Mouse (Mus musculus): Measurements from ENCODE around the gene Prkar1a.

Gene Prkar1a

GRCm38 (mm10) chr11:109672396-109672795 is 23.2 kb downstream of the Prkar1a start:
- DNase-seq (ENCODE audit: low read depth in 2 of 2, low spot score in 2 of 2), result no peak

- DNase-seq (ENCODE audit: low read depth in 2 of 2, low spot score in 2 of 2), result no peak
Measured at GRCm38 (mm10) chr11:109672881-109673739, 23.9 kb downstream of the Prkar1a start.

- no peak for DNase-seq (ENCODE audit: low read depth in 2 of 2, low spot score in 2 of 2)
Measured at GRCm38 (mm10) chr11:109673741-109674140, 24.5 kb downstream of the Prkar1a start.

GRCm38 (mm10) chr11:109674542-109674941 is 25.3 kb downstream of the Prkar1a start:
- no peak for DNase-seq (ENCODE audit: low read depth in 2 of 2, low spot score in 2 of 2)

- DNase-seq (ENCODE audit: low read depth in 2 of 2, low spot score in 2 of 2), result no peak
Measured at GRCm38 (mm10) chr11:109675208-109675607, 26.0 kb downstream of the Prkar1a start.

- no peak for DNase-seq (ENCODE audit: low read depth in 2 of 2, low spot score in 2 of 2)
Measured at GRCm38 (mm10) chr11:109675771-109676170, 26.6 kb downstream of the Prkar1a start.

- DNase-seq (ENCODE audit: low read depth in 2 of 2, low spot score in 2 of 2), result no peak
Measured at GRCm38 (mm10) chr11:109676621-109677373, 27.6 kb downstream of the Prkar1a start.

- no peak for DNase-seq (ENCODE audit: low read depth in 2 of 2, low spot score in 2 of 2)
Measured at GRCm38 (mm10) chr11:109678291-109678690, 29.1 kb downstream of the Prkar1a start.

GRCm38 (mm10) chr11:109680934-109681333 is 31.7 kb downstream of the Prkar1a start:
- no peak for DNase-seq (ENCODE audit: low read depth in 2 of 2, low spot score in 2 of 2)

GRCm38 (mm10) chr11:109681556-109681955 is 32.4 kb downstream of the Prkar1a start:
- DNase-seq (ENCODE audit: low read depth in 2 of 2, low spot score in 2 of 2), result no peak

GRCm38 (mm10) chr11:109682221-109682620 is 33.0 kb downstream of the Prkar1a start:
- no peak for DNase-seq (ENCODE audit: low read depth in 2 of 2, low spot score in 2 of 2)

GRCm38 (mm10) chr11:109689539-109689938 is 40.3 kb downstream of the Prkar1a start:
- DNase-seq (ENCODE audit: low read depth in 2 of 2, low spot score in 2 of 2), result no peak

GRCm38 (mm10) chr11:109692737-109693136 is 43.5 kb downstream of the Prkar1a start:
- DNase-seq (ENCODE audit: low read depth in 2 of 2, low spot score in 2 of 2), result no peak

- DNase-seq (ENCODE audit: low read depth in 2 of 2, low spot score in 2 of 2), result no peak
Measured at GRCm38 (mm10) chr11:109696519-109696918, 47.3 kb downstream of the Prkar1a start.

GRCm38 (mm10) chr11:109697089-109697643 is 48.0 kb downstream of the Prkar1a start:
- no peak for DNase-seq (ENCODE audit: low read depth in 2 of 2, low spot score in 2 of 2)

GRCm38 (mm10) chr11:109698740-109699139 is 49.5 kb downstream of the Prkar1a start:
- DNase-seq (ENCODE audit: low read depth in 2 of 2, low spot score in 2 of 2), result no peak

- no peak for DNase-seq (ENCODE audit: low read depth in 2 of 2, low spot score in 2 of 2)
Measured at GRCm38 (mm10) chr11:109699784-109700183, 50.6 kb downstream of the Prkar1a start.

GRCm38 (mm10) chr11:109700761-109701160 is 51.6 kb downstream of the Prkar1a start:
- no peak for DNase-seq (ENCODE audit: low read depth in 2 of 2, low spot score in 2 of 2)

GRCm38 (mm10) chr11:109702031-109702815 is 53.0 kb downstream of the Prkar1a start:
- no peak for DNase-seq (ENCODE audit: low read depth in 2 of 2, low spot score in 2 of 2)

GRCm38 (mm10) chr11:109703845-109704244 is 54.6 kb downstream of the Prkar1a start:
- DNase-seq (ENCODE audit: low read depth in 2 of 2, low spot score in 2 of 2), result no peak
